Mouse (Mus musculus): ENCODE measurements around the gene Plcb3. TPM values are rescaled to one million over a fixed set of nuclear protein-coding genes. Genes with fewer than 3 reads are reported as not detected.
A peak's percentile ranks its signal among the peaks of the same experiment; 100 is the strongest.

Plcb3 gene
- polyA plus RNA-seq, 1 experiment: 595 TPM

GRCm38 (mm10) chr19:6909507-6910289, 66.6 kb downstream of the Plcb3 start, which contains the start of the genes Trmt112 and Prdx5:
Gene Trmt112 (plus strand): TSS chr19:6909698.
Gene Prdx5 (minus strand): TSS chr19:6910106.
- under 1% methylated on average over 65 of the region's 65 CpGs for WGBS
- Histone ChIP-seq H3K27ac (ENCODE audit: insufficient read depth, low read depth, low read length) (peak within 1 kb of the TSS; percentile 97), H3K4me1 (ENCODE audit: control insufficient read depth, insufficient read depth, insufficient read length, low read length) (peaks cover 2% of the 10 kb centered on the region), H3K27me3 (ENCODE audit: control insufficient read depth, insufficient read depth, low read length) (no peaks in the 10 kb centered on the region), H3K36me3 (ENCODE audit: control insufficient read depth, insufficient read depth, low read length) (peaks cover 60% of the 10 kb centered on the region), H3K4me3 (ENCODE audit: low read depth, low read length) (peak within 1 kb of the TSS; percentile 65)
- TF ChIP-seq CTCF (IDR thresholded peaks at IDR 0.05; ENCODE audit: extremely low read depth, insufficient read length, insufficient replicate concordance, low read depth, low read length) (peak; percentile 10; the same call in 1 of the 2 replicates), POLR2A (IDR thresholded peaks at IDR 0.05; ENCODE audit: low read depth, low read length) (peak; percentile 77)

DNA sequence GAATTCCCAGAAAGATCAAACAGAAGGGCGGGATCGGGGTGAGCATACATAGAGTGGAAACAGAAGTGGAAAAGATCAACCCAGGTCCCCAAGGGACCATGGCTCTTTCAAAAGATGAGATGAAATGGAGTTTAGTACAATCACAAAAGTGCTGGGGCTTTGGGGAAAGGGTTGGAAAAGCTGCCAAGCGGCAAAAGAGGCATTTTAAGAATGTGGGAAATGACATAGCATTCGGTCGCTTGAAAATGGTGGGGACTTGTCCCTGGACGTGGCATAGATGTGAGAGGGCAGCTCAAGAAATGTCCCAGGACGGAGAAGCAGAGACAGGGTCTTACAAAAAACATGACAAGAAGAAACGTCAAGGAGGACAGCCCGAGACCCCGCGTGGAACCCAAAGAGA, 67.2 kb downstream of the Plcb3 start:
- Histone ChIP-seq H3K4me1 (ENCODE audit: control insufficient read depth, insufficient read depth, insufficient read length, low read length) (peaks cover 2% of the 10 kb centered on the region), H3K27me3 (ENCODE audit: control insufficient read depth, insufficient read depth, low read length) (no peaks in the 10 kb centered on the region), H3K36me3 (ENCODE audit: control insufficient read depth, insufficient read depth, low read length) (peaks cover 57% of the 10 kb centered on the region), H3K4me3 (ENCODE audit: low read depth, low read length) (peak overlapping the region; percentile 65), H3K27ac (ENCODE audit: insufficient read depth, low read depth, low read length) (peak overlapping the region; percentile 97)
- WGBS: 1% methylated on average over 11 of the region's 11 CpGs
- TF ChIP-seq POLR2A (IDR thresholded peaks at IDR 0.05; ENCODE audit: low read depth, low read length) (no peak), CTCF (IDR thresholded peaks at IDR 0.05; ENCODE audit: extremely low read depth, insufficient read length, insufficient replicate concordance, low read depth, low read length) (no peak)

DNA sequence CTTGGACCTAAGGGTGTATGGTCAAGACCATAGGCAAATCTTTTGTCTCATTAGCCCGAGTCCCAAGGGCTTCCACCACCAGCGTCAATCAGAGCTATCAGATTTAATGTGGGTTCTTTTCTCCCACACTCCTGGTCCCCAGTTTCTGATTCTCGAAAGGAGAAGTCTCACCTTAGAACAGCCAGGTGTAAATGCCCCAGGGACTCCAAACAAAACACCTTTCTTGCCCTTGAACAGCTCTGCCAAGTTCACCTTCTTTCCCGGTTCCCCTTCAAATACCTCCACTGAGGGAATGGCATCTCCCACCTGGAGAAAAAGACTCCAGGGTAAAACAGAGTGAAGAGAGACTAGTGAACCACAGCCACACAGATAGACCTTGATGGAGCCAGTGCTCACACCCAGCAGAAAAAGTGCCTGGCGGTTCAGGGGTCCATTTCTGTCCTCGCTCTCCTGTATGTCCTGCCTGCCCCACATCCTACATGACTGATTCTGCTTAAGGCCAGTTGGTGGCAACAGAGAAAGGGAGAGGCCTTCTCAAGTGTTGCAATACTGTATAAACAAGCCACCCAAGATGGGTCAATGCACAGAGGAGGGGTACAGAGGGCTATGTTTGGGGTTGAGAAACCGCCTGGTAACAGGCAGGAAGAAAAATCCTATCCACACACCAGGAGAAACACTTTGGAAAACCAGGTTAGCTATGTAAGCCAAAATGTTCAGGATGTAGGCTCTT, 68.3 kb downstream of the Plcb3 start:
- Histone ChIP-seq H3K4me1 (ENCODE audit: control insufficient read depth, insufficient read depth, insufficient read length, low read length) (peaks cover 2% of the 10 kb centered on the region), H3K36me3 (ENCODE audit: control insufficient read depth, insufficient read depth, low read length) (peaks cover 47% of the 10 kb centered on the region), H3K27ac (ENCODE audit: insufficient read depth, low read depth, low read length) (peak overlapping the region; percentile 19; the same call in 1 of the 2 replicates), H3K27me3 (ENCODE audit: control insufficient read depth, insufficient read depth, low read length) (no peaks in the 10 kb centered on the region), H3K4me3 (ENCODE audit: low read depth, low read length) (peak overlapping the region; percentile 65)
- TF ChIP-seq POLR2A (IDR thresholded peaks at IDR 0.05; ENCODE audit: low read depth, low read length): no peak
- no peak for TF ChIP-seq CTCF (IDR thresholded peaks at IDR 0.05; ENCODE audit: extremely low read depth, insufficient read length, insufficient replicate concordance, low read depth, low read length)
- WGBS: 76% methylated on average over 7 of the region's 7 CpGs

DNA sequence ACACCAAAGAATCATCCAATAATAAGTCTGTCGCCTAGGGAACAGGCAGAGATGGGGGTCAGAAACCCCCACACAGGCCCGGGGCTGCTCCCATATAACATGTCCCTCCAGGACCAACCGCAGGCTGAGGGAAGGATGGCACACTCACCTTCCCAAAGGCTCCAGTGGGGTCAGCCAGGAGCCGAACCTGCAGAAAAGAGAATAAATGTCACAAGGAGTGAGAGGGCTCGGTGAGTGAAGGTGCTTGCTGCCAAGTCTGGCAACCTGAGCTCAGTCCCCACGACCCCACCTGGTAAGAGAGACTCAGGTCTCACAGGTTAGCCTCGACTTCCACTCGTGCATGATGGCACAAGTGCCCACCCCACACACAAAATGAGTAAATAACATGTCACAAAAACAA, 69.2 kb downstream of the Plcb3 start:
- Histone ChIP-seq H3K4me1 (ENCODE audit: control insufficient read depth, insufficient read depth, insufficient read length, low read length) (peaks cover 2% of the 10 kb centered on the region), H3K36me3 (ENCODE audit: control insufficient read depth, insufficient read depth, low read length) (peaks cover 38% of the 10 kb centered on the region), H3K4me3 (ENCODE audit: low read depth, low read length) (0 out of 2 replicates have a peak overlapping the region, but pooled peaks have one; percentile 9), H3K27me3 (ENCODE audit: control insufficient read depth, insufficient read depth, low read length) (no peaks in the 10 kb centered on the region), H3K27ac (ENCODE audit: insufficient read depth, low read depth, low read length) (no peak overlapping the region)
- WGBS: 90% methylated on average over 8 of the region's 8 CpGs
- TF ChIP-seq POLR2A (IDR thresholded peaks at IDR 0.05; ENCODE audit: low read depth, low read length): no peak

DNA sequence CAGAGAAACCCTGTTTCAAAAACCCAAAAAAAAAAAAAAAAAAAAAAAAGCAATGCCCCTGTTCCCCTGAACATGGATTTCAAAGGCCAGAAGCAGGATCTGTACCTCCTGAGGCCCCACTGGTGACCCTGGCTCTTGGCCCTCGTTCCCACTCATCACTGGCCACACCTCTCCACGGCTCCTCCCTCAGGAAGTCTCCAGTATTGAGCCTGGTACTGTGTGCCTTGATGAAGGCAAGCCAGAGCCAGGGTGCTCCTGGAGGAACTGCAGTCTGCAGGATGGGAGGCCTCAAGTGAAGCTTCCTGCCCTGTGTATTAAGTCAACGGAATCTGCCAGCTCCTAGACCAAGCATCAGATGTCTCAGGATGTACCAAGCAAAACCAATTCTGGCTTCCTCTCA, 70.1 kb downstream of the Plcb3 start:
- no peak for TF ChIP-seq CTCF (IDR thresholded peaks at IDR 0.05; ENCODE audit: extremely low read depth, insufficient read length, insufficient replicate concordance, low read depth, low read length)
- no peak for TF ChIP-seq POLR2A (IDR thresholded peaks at IDR 0.05; ENCODE audit: low read depth, low read length)
- H3K4me1 ChIP-seq (ENCODE audit: control insufficient read depth, insufficient read depth, insufficient read length, low read length): peaks cover 2% of the 10 kb centered on the region

DNA sequence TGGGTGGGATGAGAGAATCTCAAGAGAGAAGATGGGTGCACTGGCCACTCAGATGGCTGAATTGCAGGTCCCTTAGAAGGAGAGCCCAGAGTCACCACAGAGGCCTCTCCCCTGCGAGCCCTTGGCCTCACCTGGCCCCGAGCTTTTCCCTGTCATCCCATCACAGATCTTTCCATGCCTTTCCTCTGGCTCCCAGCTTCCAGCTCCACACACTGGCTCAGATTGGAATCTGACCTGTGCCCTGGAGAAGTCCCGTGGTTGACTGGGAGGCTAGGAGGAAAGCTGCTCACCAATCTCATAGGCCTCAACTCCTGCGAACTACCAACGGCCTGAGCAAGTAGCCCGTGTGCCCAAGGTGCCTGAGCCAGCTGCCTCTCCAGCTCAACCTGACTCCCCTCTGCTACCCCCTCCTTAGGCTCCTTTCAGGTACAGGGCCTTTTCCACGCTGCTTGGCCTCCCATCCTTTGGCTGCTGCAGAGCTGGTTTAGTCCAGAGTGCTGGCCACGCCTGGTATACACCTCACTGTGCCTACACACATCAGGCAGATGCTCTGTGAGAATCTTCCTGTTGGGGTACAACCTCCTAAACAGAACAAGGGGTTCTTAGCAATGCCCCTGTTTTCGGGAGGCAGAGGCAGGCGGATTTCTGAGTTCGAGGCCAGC, 70.6 kb downstream of the Plcb3 start:
- WGBS: 92% methylated on average over 11 of the region's 11 CpGs
- no peak overlapping the region for H3K4me3 ChIP-seq (ENCODE audit: low read depth, low read length)
- no peak overlapping the region for H3K27ac ChIP-seq (ENCODE audit: insufficient read depth, low read depth, low read length)
- no peaks in the 10 kb centered on the region for H3K27me3 ChIP-seq (ENCODE audit: control insufficient read depth, insufficient read depth, low read length)
- H3K36me3 ChIP-seq (ENCODE audit: control insufficient read depth, insufficient read depth, low read length): peaks cover 26% of the 10 kb centered on the region
- no peak for TF ChIP-seq CTCF (IDR thresholded peaks at IDR 0.05; ENCODE audit: extremely low read depth, insufficient read length, insufficient replicate concordance, low read depth, low read length)
- TF ChIP-seq POLR2A (IDR thresholded peaks at IDR 0.05; ENCODE audit: low read depth, low read length): no peak
- peaks cover 2% of the 10 kb centered on the region for H3K4me1 ChIP-seq (ENCODE audit: control insufficient read depth, insufficient read depth, insufficient read length, low read length)

More for the DNA sequence above, 70.1 kb downstream of the Plcb3 start:
- no peaks in the 10 kb centered on the region for H3K27me3 ChIP-seq (ENCODE audit: control insufficient read depth, insufficient read depth, low read length)
- no peak overlapping the region for H3K27ac ChIP-seq (ENCODE audit: insufficient read depth, low read depth, low read length)
- 76% methylated on average over 3 of the region's 3 CpGs for WGBS
- no peak overlapping the region for H3K4me3 ChIP-seq (ENCODE audit: low read depth, low read length)
- H3K36me3 ChIP-seq (ENCODE audit: control insufficient read depth, insufficient read depth, low read length): peaks cover 29% of the 10 kb centered on the region

Measured in small intestine, adult 2 months (tissue).